Mouse (Mus musculus) liver, embryonic 12.5 days (tissue): ENCODE measurements around the gene Ttc24. TPM values are rescaled to one million over a fixed set of nuclear protein-coding genes. Genes with fewer than 3 reads are reported as not detected.
A peak's percentile ranks its signal among the peaks of the same experiment; 100 is the strongest.

Source experiments
- ATAC-seq: fragments of 200-750 bp; cut with Nextera tagmentation; 2 replicates; pipeline ENCODE4 v1.8.0; 2017; ENCODE audit warnings: moderate number of reproducible peaks, mild to moderate bottlenecking, moderate library complexity
- H3K27ac ChIP-seq: fragments of 300-500 bp; sonication (generic); 2 replicates; pipeline ENCODE4 v1.5.1; 2016; ENCODE audit warnings: mild to moderate bottlenecking
- H3K27me3 ChIP-seq: fragments of 300-500 bp; sonication (generic); replicated peaks from 2 replicates; pipeline ENCODE4 v1.6.1; 2016; ENCODE audit warnings: mild to moderate bottlenecking, moderate library complexity
- H3K36me3 ChIP-seq: fragments of 300-500 bp; sonication (generic); 2 replicates; pipeline ENCODE4 v1.6.1; 2016; ENCODE audit warnings: mild to moderate bottlenecking, moderate library complexity
- H3K4me1 ChIP-seq: fragments of 300-500 bp; sonication (generic); 2 replicates; pipeline ENCODE4 v1.6.1; 2016
- H3K4me2 ChIP-seq: fragments of 300-500 bp; sonication (generic); 2 replicates; pipeline ENCODE4 v1.6.1; 2016; ENCODE audit warnings: mild to moderate bottlenecking, moderate library complexity
- H3K4me3 ChIP-seq: fragments of 300-500 bp; sonication (generic); 2 replicates; pipeline ENCODE4 v1.5.1; 2016; ENCODE audit warnings: mild to moderate bottlenecking, moderate library complexity
- H3K9ac ChIP-seq: fragments of 300-500 bp; sonication (generic); 2 replicates; pipeline ENCODE4 v1.6.1; 2016; ENCODE audit warnings: mild to moderate bottlenecking, moderate library complexity
- H3K9me3 ChIP-seq: fragments of 300-500 bp; sonication (generic); replicated peaks from 2 replicates; pipeline ENCODE4 v1.6.1; 2016; ENCODE audit warnings: mild to moderate bottlenecking, moderate library complexity
- WGBS: fragments of 180-500 bp; shearing (Covaris S2); methylation state at CpG from one replicate; pipeline ENCODE4 v1.1.7; 2016; ENCODE audit not compliant: insufficient replicate concordance; 5-methylcytosine and 5-hydroxymethylcytosine counted together
- polyA plus RNA-seq: library from polyadenylated mRNA; unstranded; fragments of >200 nt; fragmentation: Nextera tagmentation; extraction: Ambion mirVana; gene quantifications from 2 replicates; pipeline ENCODE4 v1.2.1, GENCODE M21; 2016

Gene Ttc24
- polyA plus RNA-seq, 1 experiment from 2014 or later, result not detected

GRCm38 (mm10) chr3:88074766-88075165 lies 3.3 kb downstream of the Ttc24 start:
- H3K27ac ChIP-seq, result no peak overlapping the region
- peaks cover 63% of the 10 kb centered on the region for H3K27me3 ChIP-seq
- H3K9me3 ChIP-seq, result no peaks in the 10 kb centered on the region
- H3K4me3 ChIP-seq, result no peak overlapping the region
- 63% methylated on average over 8 of the region's 8 CpGs for WGBS
- H3K4me2 ChIP-seq, result no peak overlapping the region
- no peaks in the 10 kb centered on the region for H3K36me3 ChIP-seq
- H3K9ac ChIP-seq, result no peak overlapping the region
- ATAC-seq, result no peak
- H3K4me1 ChIP-seq, result no peaks in the 10 kb centered on the region

GRCm38 (mm10) chr3:88074351-88074750 lies 3.8 kb downstream of the Ttc24 start:
- peaks cover 63% of the 10 kb centered on the region for H3K27me3 ChIP-seq
- no peak overlapping the region for H3K4me2 ChIP-seq
- H3K36me3 ChIP-seq, result no peaks in the 10 kb centered on the region
- ATAC-seq, result no peak
- H3K4me3 ChIP-seq, result no peak overlapping the region
- H3K9ac ChIP-seq, result no peak overlapping the region
- H3K4me1 ChIP-seq, result no peaks in the 10 kb centered on the region
- H3K9me3 ChIP-seq, result no peaks in the 10 kb centered on the region
- WGBS, result 48% methylated on average over 2 of the region's 2 CpGs
- H3K27ac ChIP-seq, result no peak overlapping the region

- no peak for ATAC-seq
- WGBS, result 57% methylated on average over 2 of the region's 2 CpGs
- peaks cover 57% of the 10 kb centered on the region for H3K27me3 ChIP-seq
- no peak overlapping the region for H3K9ac ChIP-seq
- H3K4me1 ChIP-seq, result no peaks in the 10 kb centered on the region
- H3K9me3 ChIP-seq, result no peaks in the 10 kb centered on the region
- no peak overlapping the region for H3K4me3 ChIP-seq
- no peaks in the 10 kb centered on the region for H3K36me3 ChIP-seq
- no peak overlapping the region for H3K4me2 ChIP-seq
- no peak overlapping the region for H3K27ac ChIP-seq
Measured at GRCm38 (mm10) chr3:88073631-88074030, 4.5 kb downstream of the Ttc24 start.

- no peaks in the 10 kb centered on the region for H3K4me1 ChIP-seq
- H3K36me3 ChIP-seq, result no peaks in the 10 kb centered on the region
- no peaks in the 10 kb centered on the region for H3K9me3 ChIP-seq
- H3K4me2 ChIP-seq, result no peak overlapping the region
- 7% methylated on average over 5 of the region's 5 CpGs for WGBS
- no peak for ATAC-seq
- peaks cover 51% of the 10 kb centered on the region for H3K27me3 ChIP-seq
- H3K27ac ChIP-seq, result no peak overlapping the region
- H3K4me3 ChIP-seq, result no peak overlapping the region
- no peak overlapping the region for H3K9ac ChIP-seq
Measured at GRCm38 (mm10) chr3:88071783-88072182, 6.3 kb downstream of the Ttc24 start.

GRCm38 (mm10) chr3:88068386-88068785 lies 9.7 kb downstream of the Ttc24 start:
- H3K27ac ChIP-seq, result no peak overlapping the region
- H3K4me3 ChIP-seq, result no peak overlapping the region
- H3K27me3 ChIP-seq, result peaks cover 33% of the 10 kb centered on the region
- H3K9ac ChIP-seq, result no peak overlapping the region
- H3K36me3 ChIP-seq, result no peaks in the 10 kb centered on the region
- H3K4me1 ChIP-seq, result no peaks in the 10 kb centered on the region
- 37% methylated on average over 2 of the region's 2 CpGs for WGBS
- no peaks in the 10 kb centered on the region for H3K9me3 ChIP-seq
- no peak overlapping the region for H3K4me2 ChIP-seq
- ATAC-seq, result no peak

GRCm38 (mm10) chr3:88057902-88058696 lies 20.0 kb downstream of the Ttc24 start, which contains the start of gene Naxe:
Gene Naxe, minus strand, starts transcription at chr3:88058495.
- Histone ChIP-seq H3K4me3 (peak within 1 kb of the TSS; percentile 82), H3K27ac (peak within 1 kb of the TSS; percentile 75), H3K36me3 (peaks cover 36% of the 10 kb centered on the region), H3K9me3 (no peaks in the 10 kb centered on the region), H3K27me3 (no peaks in the 10 kb centered on the region), H3K4me1 (peaks cover 23% of the 10 kb centered on the region), H3K4me2 (peak within 1 kb of the TSS; percentile 91), H3K9ac (peak within 1 kb of the TSS; percentile 82)
- WGBS, result 2% methylated on average over 60 of the region's 60 CpGs
- ATAC-seq, result peak; percentile 91

GRCm38 (mm10) chr3:88057030-88057429 lies 21.1 kb downstream of the Ttc24 start:
- H3K9me3 ChIP-seq, result no peaks in the 10 kb centered on the region
- H3K27me3 ChIP-seq, result no peaks in the 10 kb centered on the region
- H3K36me3 ChIP-seq, result peaks cover 47% of the 10 kb centered on the region
- ATAC-seq, result no peak
- peak overlapping the region; percentile 82 for H3K4me3 ChIP-seq
- peak overlapping the region; percentile 82; the same call in 1 of the 2 replicates for H3K9ac ChIP-seq
- 84% methylated on average over 6 of the region's 6 CpGs for WGBS
- H3K27ac ChIP-seq, result no peak overlapping the region
- peak overlapping the region; percentile 91 for H3K4me2 ChIP-seq
- peaks cover 23% of the 10 kb centered on the region for H3K4me1 ChIP-seq

- H3K27ac ChIP-seq, result no peak overlapping the region
- no peak overlapping the region for H3K4me3 ChIP-seq
- H3K27me3 ChIP-seq, result no peaks in the 10 kb centered on the region
- H3K4me2 ChIP-seq, result no peak overlapping the region
- ATAC-seq, result no peak
- H3K9me3 ChIP-seq, result no peaks in the 10 kb centered on the region
- 69% methylated on average over 3 of the region's 3 CpGs for WGBS
- peaks cover 83% of the 10 kb centered on the region for H3K36me3 ChIP-seq
- no peak overlapping the region for H3K9ac ChIP-seq
- peaks cover 4% of the 10 kb centered on the region; the same call in 1 of the 2 replicates for H3K4me1 ChIP-seq
Measured at GRCm38 (mm10) chr3:88049532-88049931, 28.6 kb downstream of the Ttc24 start.

- peaks cover 31% of the 10 kb centered on the region for H3K27me3 ChIP-seq
- H3K4me1 ChIP-seq, result peaks cover 17% of the 10 kb centered on the region
- peak; percentile 91 for ATAC-seq
- H3K36me3 ChIP-seq, result peaks cover 27% of the 10 kb centered on the region; the same call in 1 of the 2 replicates
- peak within 1 kb of the TSS; percentile 82 for H3K4me2 ChIP-seq
- peak within 1 kb of the TSS; percentile 73 for H3K9ac ChIP-seq
- H3K27ac ChIP-seq, result peak within 1 kb of the TSS; percentile 67
- WGBS, result 6% methylated on average over 36 of the region's 36 CpGs
- H3K9me3 ChIP-seq, result no peaks in the 10 kb centered on the region
- H3K4me3 ChIP-seq, result peak within 1 kb of the TSS; percentile 75
Measured at GRCm38 (mm10) chr3:88042661-88043421, 35.3 kb downstream of the Ttc24 start, which contains the start of gene Gpatch4. Gene Gpatch4, plus strand, starts transcription at chr3:88043108.

GRCm38 (mm10) chr3:88035561-88036293 lies 42.4 kb downstream of the Ttc24 start:
- Histone ChIP-seq H3K27me3 (peaks cover 82% of the 10 kb centered on the region), H3K27ac (no peak overlapping the region), H3K4me1 (no peaks in the 10 kb centered on the region), H3K4me2 (no peak overlapping the region), H3K9me3 (no peaks in the 10 kb centered on the region), H3K9ac (no peak overlapping the region), H3K36me3 (no peaks in the 10 kb centered on the region), H3K4me3 (no peak overlapping the region)
- no peak for ATAC-seq
- WGBS, result 37% methylated on average over 1 of the region's 1 CpGs

- no peaks in the 10 kb centered on the region for H3K4me1 ChIP-seq
- WGBS, result 49% methylated on average over 5 of the region's 5 CpGs
- no peaks in the 10 kb centered on the region for H3K9me3 ChIP-seq
- no peak overlapping the region for H3K27ac ChIP-seq
- no peak for ATAC-seq
- peaks cover 81% of the 10 kb centered on the region for H3K27me3 ChIP-seq
- no peak overlapping the region for H3K4me3 ChIP-seq
- H3K9ac ChIP-seq, result no peak overlapping the region
- H3K4me2 ChIP-seq, result no peak overlapping the region
- no peaks in the 10 kb centered on the region for H3K36me3 ChIP-seq
Measured at GRCm38 (mm10) chr3:88033506-88033905, 44.6 kb downstream of the Ttc24 start.
